Mouse (Mus musculus) heart, postnatal 0 days (tissue): ENCODE results near the gene Lmo7. TPM values are rescaled to one million over a fixed set of nuclear protein-coding genes. Genes with fewer than 3 reads are reported as not detected.

Experiments used
- ATAC-seq: fragments of 200-750 bp; cut with Nextera tagmentation; 2 replicates; pipeline ENCODE4 v1.8.0; 2017; ENCODE audit warnings: low read depth, moderate number of reproducible peaks, moderate library complexity; ENCODE audit not compliant: insufficient read depth
- DNase-seq: peaks from one replicate; pipeline ENCODE4 v3.0.0-alpha.2; 2016; ENCODE audit warnings: low spot score
- H3K27ac ChIP-seq: fragments of 300-500 bp; sonication (generic); 2 replicates; pipeline ENCODE4 v1.5.1; 2014; ENCODE audit warnings: low read depth, mild to moderate bottlenecking
- H3K27me3 ChIP-seq: fragments of 300-500 bp; sonication (generic); 2 replicates; pipeline ENCODE4 v1.6.1; 2014; ENCODE audit warnings: low read length, mixed read lengths; ENCODE audit not compliant: control insufficient read depth, insufficient read depth
- H3K36me3 ChIP-seq: fragments of 300-500 bp; sonication (generic); replicated peaks from 2 replicates; pipeline ENCODE4 v1.6.1; 2014; ENCODE audit warnings: low read length, mixed read lengths; ENCODE audit not compliant: control insufficient read depth, insufficient read depth
- H3K4me1 ChIP-seq: fragments of 300-500 bp; sonication (generic); 2 replicates; pipeline ENCODE4 v1.6.1; 2014; ENCODE audit warnings: antibody characterized with exemption; ENCODE audit not compliant: control insufficient read depth, insufficient read depth
- H3K4me2 ChIP-seq: fragments of 300-500 bp; sonication (generic); 2 replicates; pipeline ENCODE4 v1.6.1; 2014; ENCODE audit warnings: low read depth, mild to moderate bottlenecking, low read length, moderate library complexity
- H3K4me3 ChIP-seq: fragments of 300-500 bp; sonication (generic); 2 replicates; pipeline ENCODE4 v1.5.1; 2014; ENCODE audit warnings: low read depth, low read length
- H3K9ac ChIP-seq: fragments of 300-500 bp; sonication (generic); replicated peaks from 2 replicates; pipeline ENCODE4 v1.6.1; 2014; ENCODE audit warnings: low read depth, low read length, mixed read lengths
- H3K9me3 ChIP-seq: fragments of 300-500 bp; sonication (generic); replicated peaks from 2 replicates; pipeline ENCODE4 v1.6.1; 2016; ENCODE audit warnings: low read length; ENCODE audit not compliant: control insufficient read depth
- CTCF ChIP-seq: IDR thresholded peaks from 2 replicates; pipeline ENCODE4 v1.5.1; 2016; ENCODE audit warnings: antibody characterized with exemption, control low read depth, low read depth
- EP300 ChIP-seq: IDR thresholded peaks from 2 replicates; pipeline ENCODE4 v1.6.1; 2016; ENCODE audit warnings: antibody characterized with exemption, low read depth
- WGBS: fragments of 180-500 bp; shearing (Covaris S2); extraction: QIAGEN DNeasy Blood & Tissue Kit; methylation state at CpG from one replicate; pipeline ENCODE4 v1.1.7; 2014; 5-methylcytosine and 5-hydroxymethylcytosine counted together
- polyA plus RNA-seq: library from polyadenylated mRNA; unstranded; fragments of >200 nt; fragmentation: Nextera tagmentation; extraction: Ambion mirVana; gene quantifications from 2 replicates; pipeline ENCODE4 v1.2.1, GENCODE M21; 2015
- total RNA-seq: library from RNA; depleted of rRNA; stranded (reverse); fragments of >200 nt; gene quantifications from 2 replicates; pipeline ENCODE4 v1.2.3, GENCODE M21; 2014; ENCODE audit warnings: low replicate concordance

The Lmo7 gene
- total and polyA plus RNA-seq, 2 experiments from 2014 or later = 169 to 308 TPM

- ATAC-seq = no peak
- TF ChIP-seq CTCF (no peak), EP300 (no peak)
- Histone ChIP-seq H3K27ac (no peak overlapping the region), H3K4me3 (no peak overlapping the region), H3K9ac (no peak overlapping the region), H3K36me3 (peaks cover 79% of the 10 kb centered on the region), H3K4me1 (0 out of 2 replicates have a peak, but pooled peaks cover 8% of the 10 kb centered on the region), H3K27me3 (no peaks in the 10 kb centered on the region), H3K4me2 (no peak overlapping the region), H3K9me3 (no peaks in the 10 kb centered on the region)
- no peak for DNase-seq
- 75% methylated on average over 12 of the region's 12 CpGs for WGBS
Measured at GRCm38 (mm10) chr14:101927646-101928244, 198.0 kb downstream of the Lmo7 start.

- no peak for TF ChIP-seq CTCF
- no peak for TF ChIP-seq EP300
- H3K27ac ChIP-seq = peak overlapping the region; percentile 34; the same call in 1 of the 2 replicates
- peaks cover 81% of the 10 kb centered on the region for H3K36me3 ChIP-seq
- H3K4me2 ChIP-seq = no peak overlapping the region
- ATAC-seq (no peak), DNase-seq (no peak)
- 87% methylated on average over 25 of the region's 25 CpGs for WGBS
- no peak overlapping the region for H3K9ac ChIP-seq
- no peaks in the 10 kb centered on the region for H3K9me3 ChIP-seq
- no peak overlapping the region for H3K4me3 ChIP-seq
- H3K27me3 ChIP-seq = no peaks in the 10 kb centered on the region
- H3K4me1 ChIP-seq = 0 out of 2 replicates have a peak, but pooled peaks cover 8% of the 10 kb centered on the region
Measured at GRCm38 (mm10) chr14:101930576-101931447, 201.1 kb downstream of the Lmo7 start.

- ATAC-seq (no peak), DNase-seq (no peak)
- H3K4me2 ChIP-seq = no peak overlapping the region
- H3K27me3 ChIP-seq = no peaks in the 10 kb centered on the region
- H3K36me3 ChIP-seq = peaks cover 76% of the 10 kb centered on the region
- WGBS = 59% methylated on average over 4 of the region's 4 CpGs
- H3K4me1 ChIP-seq = 0 out of 2 replicates have a peak, but pooled peaks cover 8% of the 10 kb centered on the region
- no peak overlapping the region for H3K9ac ChIP-seq
- no peak overlapping the region for H3K4me3 ChIP-seq
- TF ChIP-seq EP300 (no peak), CTCF (no peak)
- H3K9me3 ChIP-seq = no peaks in the 10 kb centered on the region
- peak overlapping the region; percentile 34; the same call in 1 of the 2 replicates for H3K27ac ChIP-seq
Measured at GRCm38 (mm10) chr14:101931448-101931750, 201.6 kb downstream of the Lmo7 start.

- no peak for TF ChIP-seq CTCF
- no peak for TF ChIP-seq EP300
- WGBS = 76% methylated on average over 9 of the region's 9 CpGs
Measured at GRCm38 (mm10) chr14:101933551-101933950, 203.8 kb downstream of the Lmo7 start.

GRCm38 (mm10) chr14:101942971-101943370 is 213.2 kb downstream of the Lmo7 start:
- Histone ChIP-seq H3K36me3 (no peaks in the 10 kb centered on the region), H3K4me3 (no peak overlapping the region), H3K9ac (no peak overlapping the region), H3K27ac (no peak overlapping the region), H3K4me2 (peak overlapping the region; percentile 37), H3K9me3 (no peaks in the 10 kb centered on the region), H3K4me1 (no peaks in the 10 kb centered on the region), H3K27me3 (no peaks in the 10 kb centered on the region)
- TF ChIP-seq EP300 = no peak
- TF ChIP-seq CTCF = peak; percentile 82
- peak; percentile 60 for DNase-seq
- ATAC-seq = 0 out of 2 replicates have a peak, but pooled peaks have one; percentile 9
- WGBS = 6% methylated on average over 4 of the region's 4 CpGs

More at GRCm38 (mm10) chr14:101933551-101933950, 203.8 kb downstream of the Lmo7 start:
- H3K27me3 ChIP-seq = no peaks in the 10 kb centered on the region
- H3K27ac ChIP-seq = no peak overlapping the region
- ATAC-seq (no peak), DNase-seq (no peak)
- H3K4me1 ChIP-seq = 0 out of 2 replicates have a peak, but pooled peaks cover 8% of the 10 kb centered on the region
- H3K4me3 ChIP-seq = no peak overlapping the region
- H3K4me2 ChIP-seq = no peak overlapping the region
- H3K9me3 ChIP-seq = no peaks in the 10 kb centered on the region
- peaks cover 60% of the 10 kb centered on the region for H3K36me3 ChIP-seq
- no peak overlapping the region for H3K9ac ChIP-seq
